Mouse (Mus musculus): ENCODE results near the gene C130074G19Rik. TPM values are rescaled to one million over a fixed set of nuclear protein-coding genes. Genes with fewer than 3 reads are reported as not detected.

The C130074G19Rik gene
- polyA plus RNA-seq, 1 experiment from 2014 or later: 1.2 TPM

- H3K27ac ChIP-seq (replicated peaks): peak overlapping the region; percentile 86
- 44% methylated on average over 19 of the region's 19 CpGs for WGBS
- no peak overlapping the region for H3K4me2 ChIP-seq (replicated peaks)
Observed at GRCm38 (mm10) chr1:184905371-184905770, 22.4 kb upstream of the C130074G19Rik start.

GRCm38 (mm10) chr1:184903697-184904096 is 20.7 kb upstream of the C130074G19Rik start:
- WGBS: 64% methylated on average over 7 of the region's 7 CpGs

More at GRCm38 (mm10) chr1:184905371-184905770, 22.4 kb upstream of the C130074G19Rik start:
- Histone ChIP-seq H3K9me3 (no peaks in the 10 kb centered on the region), H3K36me3 (peaks cover 33% of the 10 kb centered on the region), H3K27me3 (no peaks in the 10 kb centered on the region), H3K9ac (replicated peaks) (no peak overlapping the region), H3K4me1 (peaks cover 30% of the 10 kb centered on the region), H3K4me3 (no peak overlapping the region)
- peak; percentile 92 for ATAC-seq (replicated peaks)

GRCm38 (mm10) chr1:184902886-184903285 is 19.9 kb upstream of the C130074G19Rik start:
- no peak overlapping the region for H3K27ac ChIP-seq (replicated peaks)
- no peak overlapping the region for H3K4me3 ChIP-seq
- H3K4me2 ChIP-seq (replicated peaks): no peak overlapping the region
- no peaks in the 10 kb centered on the region for H3K9me3 ChIP-seq
- no peaks in the 10 kb centered on the region for H3K27me3 ChIP-seq
- WGBS: 82% methylated on average over 7 of the region's 7 CpGs
- peaks cover 30% of the 10 kb centered on the region for H3K4me1 ChIP-seq
- peaks cover 34% of the 10 kb centered on the region for H3K36me3 ChIP-seq
- ATAC-seq (replicated peaks): no peak
- H3K9ac ChIP-seq (replicated peaks): no peak overlapping the region

More at GRCm38 (mm10) chr1:184903697-184904096, 20.7 kb upstream of the C130074G19Rik start:
- no peaks in the 10 kb centered on the region for H3K9me3 ChIP-seq
- H3K4me3 ChIP-seq: no peak overlapping the region
- H3K9ac ChIP-seq (replicated peaks): no peak overlapping the region
- peaks cover 29% of the 10 kb centered on the region for H3K36me3 ChIP-seq
- no peak overlapping the region for H3K27ac ChIP-seq (replicated peaks)
- peaks cover 30% of the 10 kb centered on the region for H3K4me1 ChIP-seq
- no peak for ATAC-seq (replicated peaks)
- no peak overlapping the region for H3K4me2 ChIP-seq (replicated peaks)
- no peaks in the 10 kb centered on the region for H3K27me3 ChIP-seq

DNA sequence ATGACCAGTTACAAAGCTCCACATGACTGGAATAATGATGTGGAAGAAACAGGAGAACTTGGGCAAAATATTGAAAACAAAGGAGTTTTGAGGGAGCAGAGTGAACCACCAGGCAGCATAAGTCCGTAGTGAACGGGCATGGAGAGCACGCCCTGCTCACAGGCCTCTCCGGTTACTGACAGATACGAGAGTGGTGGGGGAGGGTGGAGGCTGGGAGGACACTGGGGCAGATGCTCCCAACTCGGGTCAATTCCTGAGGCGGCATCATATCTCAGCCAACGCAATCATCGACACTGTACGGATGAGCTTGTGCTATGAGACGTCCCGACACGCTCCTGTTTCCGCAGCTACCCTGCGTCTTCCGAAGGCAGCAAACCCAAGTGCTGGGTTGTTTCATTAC is 14.3 kb upstream of the C130074G19Rik start:
- Histone ChIP-seq H3K4me2 (replicated peaks) (no peak overlapping the region), H3K9ac (replicated peaks) (no peak overlapping the region), H3K27ac (replicated peaks) (no peak overlapping the region), H3K4me3 (no peak overlapping the region), H3K9me3 (no peaks in the 10 kb centered on the region), H3K4me1 (no peaks in the 10 kb centered on the region), H3K27me3 (no peaks in the 10 kb centered on the region), H3K36me3 (peaks cover 27% of the 10 kb centered on the region)
- WGBS: 81% methylated on average over 16 of the region's 16 CpGs
- no peak for ATAC-seq (replicated peaks)

- no peaks in the 10 kb centered on the region for H3K9me3 ChIP-seq
- ATAC-seq (replicated peaks): no peak
- no peaks in the 10 kb centered on the region for H3K4me1 ChIP-seq
- no peaks in the 10 kb centered on the region; the same call in 1 of the 2 replicates for H3K36me3 ChIP-seq
- no peak overlapping the region for H3K4me3 ChIP-seq
- WGBS: 88% methylated on average over 3 of the region's 3 CpGs
- H3K9ac ChIP-seq (replicated peaks): no peak overlapping the region
- no peak overlapping the region for H3K27ac ChIP-seq (replicated peaks)
- H3K4me2 ChIP-seq (replicated peaks): no peak overlapping the region
- no peaks in the 10 kb centered on the region for H3K27me3 ChIP-seq
Observed at GRCm38 (mm10) chr1:184891998-184892397, 9.0 kb upstream of the C130074G19Rik start.

GRCm38 (mm10) chr1:184889454-184889853 is 6.4 kb upstream of the C130074G19Rik start:
- H3K4me2 ChIP-seq (replicated peaks): no peak overlapping the region
- no peaks in the 10 kb centered on the region for H3K4me1 ChIP-seq
- ATAC-seq (replicated peaks): no peak
- no peaks in the 10 kb centered on the region for H3K9me3 ChIP-seq
- H3K27me3 ChIP-seq: no peaks in the 10 kb centered on the region
- no peak overlapping the region for H3K9ac ChIP-seq (replicated peaks)
- WGBS: 89% methylated on average over 6 of the region's 6 CpGs
- H3K4me3 ChIP-seq: no peak overlapping the region
- no peak overlapping the region for H3K27ac ChIP-seq (replicated peaks)
- no peaks in the 10 kb centered on the region for H3K36me3 ChIP-seq

DNA sequence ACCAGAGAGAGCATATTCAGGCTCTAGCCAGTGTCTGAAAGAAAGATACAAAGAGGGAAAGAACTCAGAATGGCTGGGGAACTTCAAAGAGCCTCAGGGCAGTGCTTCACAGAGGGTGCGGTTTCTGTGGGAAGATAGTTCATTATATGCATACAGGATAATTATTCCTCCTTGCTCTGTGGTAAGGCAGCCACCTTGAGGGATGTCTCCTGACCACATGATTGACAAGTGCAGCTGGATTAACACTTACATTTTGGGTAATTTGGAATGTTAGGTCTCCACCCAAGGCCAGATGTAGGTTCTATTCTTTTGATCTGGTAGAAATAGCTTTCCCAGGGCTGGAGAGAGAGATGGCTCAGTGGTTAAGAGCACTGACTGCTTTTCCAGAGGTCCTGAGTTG is 3.1 kb upstream of the C130074G19Rik start:
- WGBS: 63% methylated on average over 1 of the region's 1 CpGs
- ATAC-seq (replicated peaks): no peak
- H3K9me3 ChIP-seq: no peaks in the 10 kb centered on the region

GRCm38 (mm10) chr1:184881861-184882260 is 1.2 kb downstream of the C130074G19Rik start:
- H3K4me2 ChIP-seq (replicated peaks): no peak overlapping the region
- H3K27ac ChIP-seq (replicated peaks): no peak overlapping the region
- H3K9me3 ChIP-seq: no peaks in the 10 kb centered on the region
- H3K27me3 ChIP-seq: peaks cover 27% of the 10 kb centered on the region
- H3K36me3 ChIP-seq: no peaks in the 10 kb centered on the region
- ATAC-seq (replicated peaks): no peak
- H3K4me1 ChIP-seq: peaks cover 8% of the 10 kb centered on the region
- H3K9ac ChIP-seq (replicated peaks): no peak overlapping the region
- H3K4me3 ChIP-seq: peak overlapping the region; percentile 43
- WGBS: 75% methylated on average over 7 of the region's 7 CpGs

More for the DNA sequence above, 3.1 kb upstream of the C130074G19Rik start:
- H3K36me3 ChIP-seq: no peaks in the 10 kb centered on the region
- no peak overlapping the region for H3K9ac ChIP-seq (replicated peaks)
- H3K4me3 ChIP-seq: no peak overlapping the region
- H3K27me3 ChIP-seq: peaks cover 25% of the 10 kb centered on the region
- H3K4me1 ChIP-seq: peaks cover 8% of the 10 kb centered on the region
- H3K4me2 ChIP-seq (replicated peaks): no peak overlapping the region
- H3K27ac ChIP-seq (replicated peaks): no peak overlapping the region

DNA sequence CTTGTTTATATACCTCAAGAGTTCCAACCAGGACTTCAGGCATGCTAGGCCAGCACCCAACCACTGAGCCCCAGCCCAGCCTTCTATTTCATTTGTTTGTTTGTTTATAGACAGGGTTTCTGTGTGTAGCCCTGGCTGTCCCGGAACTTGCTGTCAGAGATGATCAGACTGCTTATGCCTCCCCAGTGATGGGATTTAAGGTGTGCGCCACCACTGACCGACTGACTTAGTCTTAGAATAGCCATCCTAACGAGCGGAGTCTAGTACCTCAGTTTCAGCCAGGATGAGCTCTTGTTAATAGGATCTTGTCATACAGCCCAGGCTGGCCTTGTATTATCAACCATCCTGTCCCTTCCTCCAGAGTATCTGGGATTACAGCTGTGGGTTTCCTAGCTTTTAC is 1.8 kb downstream of the C130074G19Rik start:
- Histone ChIP-seq H3K9me3 (no peaks in the 10 kb centered on the region), H3K4me2 (replicated peaks) (no peak overlapping the region), H3K4me1 (peaks cover 8% of the 10 kb centered on the region), H3K27me3 (peaks cover 27% of the 10 kb centered on the region), H3K27ac (replicated peaks) (no peak overlapping the region), H3K36me3 (no peaks in the 10 kb centered on the region), H3K9ac (replicated peaks) (no peak overlapping the region), H3K4me3 (no peak overlapping the region)
- no peak for ATAC-seq (replicated peaks)
- WGBS: 77% methylated on average over 5 of the region's 5 CpGs

DNA sequence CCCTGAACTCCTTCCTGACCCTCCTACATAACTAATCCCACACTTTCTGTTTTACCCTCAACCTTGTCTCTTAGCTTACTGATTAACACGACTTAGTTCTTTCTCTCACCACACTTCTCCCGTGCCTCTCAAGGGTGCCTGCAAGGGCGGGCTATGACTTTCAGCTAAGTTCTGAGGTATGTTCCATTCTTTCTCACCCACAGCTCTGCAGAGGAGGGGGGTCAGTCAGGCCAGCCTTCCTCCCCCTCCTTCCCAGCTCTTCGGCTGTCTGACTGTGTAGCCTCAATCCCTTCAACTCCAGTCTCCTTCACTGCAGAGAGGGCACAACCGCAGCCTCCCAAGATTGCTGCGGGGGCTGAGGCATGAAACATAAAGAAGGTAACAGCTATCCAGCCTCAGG is 4.2 kb downstream of the C130074G19Rik start:
- ATAC-seq (replicated peaks): no peak
- H3K4me1 ChIP-seq: peaks cover 8% of the 10 kb centered on the region
- 56% methylated on average over 6 of the region's 6 CpGs for WGBS
- no peak overlapping the region for H3K4me2 ChIP-seq (replicated peaks)
- H3K9ac ChIP-seq (replicated peaks): no peak overlapping the region
- H3K36me3 ChIP-seq: no peaks in the 10 kb centered on the region
- H3K27me3 ChIP-seq: peaks cover 27% of the 10 kb centered on the region
- no peaks in the 10 kb centered on the region for H3K9me3 ChIP-seq
- no peak overlapping the region for H3K4me3 ChIP-seq
- no peak overlapping the region for H3K27ac ChIP-seq (replicated peaks)

GRCm38 (mm10) chr1:184877306-184877705 is 5.7 kb downstream of the C130074G19Rik start:
- Histone ChIP-seq H3K4me1 (peaks cover under 1% of the 10 kb centered on the region), H3K4me2 (replicated peaks) (no peak overlapping the region), H3K27ac (replicated peaks) (no peak overlapping the region), H3K9me3 (no peaks in the 10 kb centered on the region), H3K4me3 (no peak overlapping the region), H3K9ac (replicated peaks) (no peak overlapping the region), H3K36me3 (no peaks in the 10 kb centered on the region), H3K27me3 (peaks cover 14% of the 10 kb centered on the region)
- 75% methylated on average over 2 of the region's 2 CpGs for WGBS
- no peak for ATAC-seq (replicated peaks)

GRCm38 (mm10) chr1:184873910-184874309 is 9.1 kb downstream of the C130074G19Rik start:
- peaks cover 10% of the 10 kb centered on the region for H3K4me1 ChIP-seq
- H3K4me2 ChIP-seq (replicated peaks): no peak overlapping the region
- no peaks in the 10 kb centered on the region for H3K9me3 ChIP-seq
- no peak overlapping the region for H3K9ac ChIP-seq (replicated peaks)
- H3K27me3 ChIP-seq: no peaks in the 10 kb centered on the region
- no peak overlapping the region for H3K4me3 ChIP-seq
- no peaks in the 10 kb centered on the region for H3K36me3 ChIP-seq
- no peak overlapping the region for H3K27ac ChIP-seq (replicated peaks)
- ATAC-seq (replicated peaks): no peak
- whole genome bisulfite sequencing: 86% methylated on average over 11 of the region's 11 CpGs

- no peak overlapping the region for H3K4me2 ChIP-seq (replicated peaks)
- no peaks in the 10 kb centered on the region for H3K27me3 ChIP-seq
- ATAC-seq (replicated peaks): no peak
- H3K36me3 ChIP-seq: no peaks in the 10 kb centered on the region
- H3K27ac ChIP-seq (replicated peaks): no peak overlapping the region
- WGBS: 84% methylated on average over 7 of the region's 7 CpGs
- no peak overlapping the region for H3K9ac ChIP-seq (replicated peaks)
- no peak overlapping the region for H3K4me3 ChIP-seq
- H3K4me1 ChIP-seq: peaks cover 10% of the 10 kb centered on the region
- no peaks in the 10 kb centered on the region for H3K9me3 ChIP-seq
Observed at GRCm38 (mm10) chr1:184872069-184872819, 10.8 kb downstream of the C130074G19Rik start.

All from forebrain, embryonic 15.5 days (tissue).